Mouse (Mus musculus) embryonic facial prominence, embryonic 12.5 days (tissue): Measurements from ENCODE around the gene Cdc42ep1. TPM values are rescaled to one million over a fixed set of nuclear protein-coding genes. Genes with fewer than 3 reads are reported as not detected.

Source experiments
- ATAC-seq: fragments of 200-750 bp; cut with Nextera tagmentation; 2 replicates; pipeline ENCODE4 v1.8.0; 2017; ENCODE audit not compliant: insufficient number of reproducible peaks, insufficient read depth, low FRiP score, low TSS enrichment
- H3K27ac ChIP-seq: fragments of 300-500 bp; sonication (generic); 2 replicates; pipeline ENCODE4 v1.5.1; 2016; ENCODE audit warnings: mild to moderate bottlenecking
- H3K27me3 ChIP-seq: fragments of 300-500 bp; sonication (generic); 2 replicates; pipeline ENCODE4 v1.6.1; 2016; ENCODE audit warnings: mild to moderate bottlenecking, moderate library complexity
- H3K36me3 ChIP-seq: fragments of 300-500 bp; sonication (generic); 2 replicates; pipeline ENCODE4 v1.6.1; 2016; ENCODE audit warnings: mild to moderate bottlenecking
- H3K4me1 ChIP-seq: fragments of 300-500 bp; sonication (generic); 2 replicates; pipeline ENCODE4 v1.6.1; 2016
- H3K4me2 ChIP-seq: fragments of 300-500 bp; sonication (generic); replicated peaks from 2 replicates; pipeline ENCODE4 v1.6.1; 2016; ENCODE audit warnings: mild to moderate bottlenecking, moderate library complexity
- H3K4me3 ChIP-seq: fragments of 300-500 bp; sonication (generic); 2 replicates; pipeline ENCODE4 v1.5.1; 2016; ENCODE audit warnings: mild to moderate bottlenecking
- H3K9ac ChIP-seq: fragments of 300-500 bp; sonication (generic); 2 replicates; pipeline ENCODE4 v1.6.1; 2016; ENCODE audit warnings: mild to moderate bottlenecking, moderate library complexity
- H3K9me3 ChIP-seq: fragments of 300-500 bp; sonication (generic); 2 replicates; pipeline ENCODE4 v1.6.1; 2016; ENCODE audit warnings: mild to moderate bottlenecking, moderate library complexity
- WGBS: fragments of 180-500 bp; shearing (Covaris S2); methylation state at CpG from one replicate; pipeline ENCODE4 v1.1.7; 2016; 5-methylcytosine and 5-hydroxymethylcytosine counted together
- polyA plus RNA-seq: library from polyadenylated mRNA; unstranded; fragments of >200 nt; fragmentation: Nextera tagmentation; extraction: Ambion mirVana; gene quantifications from 2 replicates; pipeline ENCODE4 v1.2.1, GENCODE M21; 2016

The Cdc42ep1 gene
- polyA plus RNA-seq, 1 experiment from 2014 or later: 25.6 TPM

- 35% methylated on average over 2 of the region's 2 CpGs for WGBS
- no peaks in the 10 kb centered on the region for H3K9me3 ChIP-seq
- ATAC-seq: no peak
Observed at GRCm38 (mm10) chr15:78806614-78807013, 35.8 kb upstream of the Cdc42ep1 start.

GRCm38 (mm10) chr15:78807141-78807540, 35.3 kb upstream of the Cdc42ep1 start:
- 72% methylated on average over 3 of the region's 3 CpGs for WGBS
- H3K4me3 ChIP-seq: no peak overlapping the region
- no peak overlapping the region for H3K4me2 ChIP-seq
- H3K27me3 ChIP-seq: peaks cover 30% of the 10 kb centered on the region
- H3K27ac ChIP-seq: no peak overlapping the region
- H3K9me3 ChIP-seq: no peaks in the 10 kb centered on the region
- H3K9ac ChIP-seq: no peak overlapping the region
- no peaks in the 10 kb centered on the region for H3K36me3 ChIP-seq
- ATAC-seq: no peak
- peaks cover 9% of the 10 kb centered on the region; the same call in 1 of the 2 replicates for H3K4me1 ChIP-seq

More at GRCm38 (mm10) chr15:78806614-78807013, 35.8 kb upstream of the Cdc42ep1 start:
- H3K4me2 ChIP-seq: no peak overlapping the region
- H3K27ac ChIP-seq: no peak overlapping the region
- H3K4me3 ChIP-seq: no peak overlapping the region
- peaks cover 9% of the 10 kb centered on the region; the same call in 1 of the 2 replicates for H3K4me1 ChIP-seq
- no peak overlapping the region for H3K9ac ChIP-seq
- H3K27me3 ChIP-seq: peaks cover 35% of the 10 kb centered on the region
- no peaks in the 10 kb centered on the region for H3K36me3 ChIP-seq

GRCm38 (mm10) chr15:78808980-78809379, 33.4 kb upstream of the Cdc42ep1 start:
- peaks cover 11% of the 10 kb centered on the region for H3K27me3 ChIP-seq
- ATAC-seq: no peak
- WGBS: 70% methylated on average over 2 of the region's 2 CpGs

GRCm38 (mm10) chr15:78809739-78810138, 32.7 kb upstream of the Cdc42ep1 start:
- WGBS: 57% methylated on average over 9 of the region's 9 CpGs
- peaks cover 6% of the 10 kb centered on the region; the same call in 1 of the 2 replicates for H3K27me3 ChIP-seq

More at GRCm38 (mm10) chr15:78808980-78809379, 33.4 kb upstream of the Cdc42ep1 start:
- Histone ChIP-seq H3K4me2 (no peak overlapping the region), H3K4me1 (0 out of 2 replicates have a peak, but pooled peaks cover 6% of the 10 kb centered on the region), H3K4me3 (no peak overlapping the region), H3K9ac (no peak overlapping the region), H3K36me3 (no peaks in the 10 kb centered on the region), H3K9me3 (no peaks in the 10 kb centered on the region), H3K27ac (no peak overlapping the region)

GRCm38 (mm10) chr15:78810146-78810545, 32.3 kb upstream of the Cdc42ep1 start:
- Histone ChIP-seq H3K4me2 (no peak overlapping the region), H3K27ac (no peak overlapping the region), H3K9me3 (no peaks in the 10 kb centered on the region), H3K9ac (no peak overlapping the region), H3K27me3 (peaks cover 3% of the 10 kb centered on the region; the same call in 1 of the 2 replicates), H3K36me3 (no peaks in the 10 kb centered on the region), H3K4me3 (no peak overlapping the region), H3K4me1 (0 out of 2 replicates have a peak, but pooled peaks cover 6% of the 10 kb centered on the region)
- WGBS: 81% methylated on average over 9 of the region's 9 CpGs
- no peak for ATAC-seq

More at GRCm38 (mm10) chr15:78809739-78810138, 32.7 kb upstream of the Cdc42ep1 start:
- H3K4me3 ChIP-seq: no peak overlapping the region
- no peaks in the 10 kb centered on the region for H3K9me3 ChIP-seq
- no peaks in the 10 kb centered on the region for H3K36me3 ChIP-seq
- no peak overlapping the region for H3K27ac ChIP-seq
- no peak for ATAC-seq
- 0 out of 2 replicates have a peak, but pooled peaks cover 6% of the 10 kb centered on the region for H3K4me1 ChIP-seq
- no peak overlapping the region for H3K4me2 ChIP-seq
- no peak overlapping the region for H3K9ac ChIP-seq

- WGBS: 94% methylated on average over 4 of the region's 4 CpGs
- no peak overlapping the region for H3K27ac ChIP-seq
- no peak for ATAC-seq
- no peak overlapping the region for H3K4me3 ChIP-seq
- no peaks in the 10 kb centered on the region for H3K27me3 ChIP-seq
- H3K4me1 ChIP-seq: 0 out of 2 replicates have a peak, but pooled peaks cover 4% of the 10 kb centered on the region
- H3K4me2 ChIP-seq: no peak overlapping the region
- no peak overlapping the region for H3K9ac ChIP-seq
- no peaks in the 10 kb centered on the region for H3K36me3 ChIP-seq
- H3K9me3 ChIP-seq: no peaks in the 10 kb centered on the region
Observed at GRCm38 (mm10) chr15:78813603-78814002, 28.8 kb upstream of the Cdc42ep1 start.

GRCm38 (mm10) chr15:78815314-78816073, 26.9 kb upstream of the Cdc42ep1 start:
- ATAC-seq: no peak
- H3K4me2 ChIP-seq: no peak overlapping the region
- no peak overlapping the region for H3K4me3 ChIP-seq
- 52% methylated on average over 11 of the region's 11 CpGs for WGBS
- no peak overlapping the region for H3K9ac ChIP-seq
- no peaks in the 10 kb centered on the region for H3K27me3 ChIP-seq
- no peaks in the 10 kb centered on the region for H3K4me1 ChIP-seq
- H3K36me3 ChIP-seq: no peaks in the 10 kb centered on the region
- H3K9me3 ChIP-seq: no peaks in the 10 kb centered on the region
- H3K27ac ChIP-seq: no peak overlapping the region

GRCm38 (mm10) chr15:78816074-78816391, 26.4 kb upstream of the Cdc42ep1 start:
- Histone ChIP-seq H3K27ac (no peak overlapping the region), H3K9me3 (no peaks in the 10 kb centered on the region), H3K36me3 (no peaks in the 10 kb centered on the region), H3K4me1 (no peaks in the 10 kb centered on the region), H3K9ac (no peak overlapping the region), H3K4me2 (no peak overlapping the region), H3K27me3 (no peaks in the 10 kb centered on the region), H3K4me3 (no peak overlapping the region)
- WGBS: 71% methylated on average over 6 of the region's 6 CpGs
- no peak for ATAC-seq

- Histone ChIP-seq H3K27me3 (peaks cover 7% of the 10 kb centered on the region), H3K4me2 (no peak overlapping the region), H3K4me3 (no peak overlapping the region), H3K36me3 (no peaks in the 10 kb centered on the region), H3K4me1 (no peaks in the 10 kb centered on the region), H3K9ac (no peak overlapping the region), H3K27ac (no peak overlapping the region), H3K9me3 (no peaks in the 10 kb centered on the region)
- 24% methylated on average over 28 of the region's 28 CpGs for WGBS
- peak; percentile 50; the same call in 1 of the 2 replicates for ATAC-seq
Observed at GRCm38 (mm10) chr15:78826213-78827204, 15.9 kb upstream of the Cdc42ep1 start.

- H3K4me2 ChIP-seq: no peak overlapping the region
- H3K9ac ChIP-seq: no peak overlapping the region
- H3K27ac ChIP-seq: no peak overlapping the region
- no peak for ATAC-seq
- H3K36me3 ChIP-seq: no peaks in the 10 kb centered on the region
- peaks cover 7% of the 10 kb centered on the region for H3K27me3 ChIP-seq
- H3K9me3 ChIP-seq: no peaks in the 10 kb centered on the region
- peaks cover 14% of the 10 kb centered on the region for H3K4me1 ChIP-seq
- H3K4me3 ChIP-seq: no peak overlapping the region
- 15% methylated on average over 5 of the region's 5 CpGs for WGBS
Observed at GRCm38 (mm10) chr15:78828315-78828714, 14.1 kb upstream of the Cdc42ep1 start.

- WGBS: 95% methylated on average over 1 of the region's 1 CpGs
- no peaks in the 10 kb centered on the region for H3K9me3 ChIP-seq
- peaks cover 21% of the 10 kb centered on the region for H3K4me1 ChIP-seq
- peaks cover 7% of the 10 kb centered on the region for H3K27me3 ChIP-seq
- no peak overlapping the region for H3K4me2 ChIP-seq
- no peak overlapping the region for H3K4me3 ChIP-seq
- H3K36me3 ChIP-seq: no peaks in the 10 kb centered on the region
- H3K27ac ChIP-seq: no peak overlapping the region
- no peak for ATAC-seq
- H3K9ac ChIP-seq: no peak overlapping the region
Observed at GRCm38 (mm10) chr15:78829636-78830035, 12.8 kb upstream of the Cdc42ep1 start.
